Mouse (Mus musculus): ENCODE results near the gene 2300002M23Rik. TPM values are rescaled to one million over a fixed set of nuclear protein-coding genes. Genes with fewer than 3 reads are reported as not detected.

The 2300002M23Rik gene
- polyA plus RNA-seq, 1 experiment from 2014 or later = not detected

DNA sequence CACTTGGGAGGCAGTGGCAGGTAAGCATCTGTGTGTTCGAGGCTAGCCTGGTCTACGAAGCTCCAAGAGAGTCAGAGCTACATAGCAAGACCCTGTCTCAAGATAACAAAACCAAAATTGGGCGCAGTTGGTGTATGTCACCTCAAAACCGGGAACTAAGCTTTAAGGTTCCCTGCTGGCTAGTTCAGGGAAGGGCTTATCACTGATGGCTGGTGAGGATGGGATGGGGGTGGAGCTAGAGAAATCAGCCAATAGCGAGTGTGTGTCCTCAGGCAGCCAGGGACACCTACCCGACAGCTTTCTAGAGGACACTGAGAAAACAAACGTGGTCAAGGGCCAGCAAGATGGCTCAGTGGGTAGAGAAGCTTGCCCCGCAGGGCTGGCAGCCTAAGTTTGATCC, 9.0 kb upstream of the 2300002M23Rik start:
- H3K36me3 ChIP-seq (replicated peaks) = no peaks in the 10 kb centered on the region
- WGBS = 61% methylated on average over 8 of the region's 8 CpGs
- H3K9me3 ChIP-seq = 0 out of 2 replicates have a peak, but pooled peaks cover 2% of the 10 kb centered on the region
- DNase-seq (ENCODE audit: low spot score) = no peak
- H3K27ac ChIP-seq (replicated peaks) = no peak overlapping the region
- no peaks in the 10 kb centered on the region for H3K27me3 ChIP-seq (replicated peaks; ENCODE audit: low read depth, poor library complexity, severe bottlenecking)
- H3K4me1 ChIP-seq = no peaks in the 10 kb centered on the region
- H3K4me3 ChIP-seq = no peak overlapping the region

DNA sequence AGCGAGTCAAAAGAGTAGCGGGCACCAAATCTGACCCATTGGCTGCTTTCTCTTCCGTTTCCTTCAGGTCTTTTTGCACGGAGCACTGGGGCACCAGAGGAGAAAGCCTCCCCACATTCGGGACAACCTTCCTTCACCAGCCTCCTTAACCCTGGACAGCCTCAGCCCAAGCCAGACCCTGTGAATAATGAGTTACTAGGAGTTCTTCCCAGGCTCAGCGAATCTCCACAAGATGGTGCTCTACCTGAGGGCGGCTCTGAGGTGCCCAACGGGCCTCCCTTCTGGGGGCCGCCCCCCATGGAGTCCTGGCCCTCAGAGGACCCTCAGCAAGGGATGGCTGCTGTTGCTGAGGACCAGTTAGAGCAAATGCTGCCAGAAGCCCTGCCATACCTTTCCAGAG, 517 bp downstream of the 2300002M23Rik start:
- Histone ChIP-seq H3K4me1 (peaks cover 18% of the 10 kb centered on the region), H3K27me3 (replicated peaks; ENCODE audit: low read depth, poor library complexity, severe bottlenecking) (peaks cover 56% of the 10 kb centered on the region), H3K4me3 (peak overlapping the region; percentile 18; the same call in 1 of the 2 replicates), H3K36me3 (replicated peaks) (no peaks in the 10 kb centered on the region), H3K27ac (replicated peaks) (no peak overlapping the region), H3K9me3 (0 out of 2 replicates have a peak, but pooled peaks cover 2% of the 10 kb centered on the region)
- DNase-seq (ENCODE audit: low spot score) = no peak
- 21% methylated on average over 9 of the region's 9 CpGs for WGBS

DNA sequence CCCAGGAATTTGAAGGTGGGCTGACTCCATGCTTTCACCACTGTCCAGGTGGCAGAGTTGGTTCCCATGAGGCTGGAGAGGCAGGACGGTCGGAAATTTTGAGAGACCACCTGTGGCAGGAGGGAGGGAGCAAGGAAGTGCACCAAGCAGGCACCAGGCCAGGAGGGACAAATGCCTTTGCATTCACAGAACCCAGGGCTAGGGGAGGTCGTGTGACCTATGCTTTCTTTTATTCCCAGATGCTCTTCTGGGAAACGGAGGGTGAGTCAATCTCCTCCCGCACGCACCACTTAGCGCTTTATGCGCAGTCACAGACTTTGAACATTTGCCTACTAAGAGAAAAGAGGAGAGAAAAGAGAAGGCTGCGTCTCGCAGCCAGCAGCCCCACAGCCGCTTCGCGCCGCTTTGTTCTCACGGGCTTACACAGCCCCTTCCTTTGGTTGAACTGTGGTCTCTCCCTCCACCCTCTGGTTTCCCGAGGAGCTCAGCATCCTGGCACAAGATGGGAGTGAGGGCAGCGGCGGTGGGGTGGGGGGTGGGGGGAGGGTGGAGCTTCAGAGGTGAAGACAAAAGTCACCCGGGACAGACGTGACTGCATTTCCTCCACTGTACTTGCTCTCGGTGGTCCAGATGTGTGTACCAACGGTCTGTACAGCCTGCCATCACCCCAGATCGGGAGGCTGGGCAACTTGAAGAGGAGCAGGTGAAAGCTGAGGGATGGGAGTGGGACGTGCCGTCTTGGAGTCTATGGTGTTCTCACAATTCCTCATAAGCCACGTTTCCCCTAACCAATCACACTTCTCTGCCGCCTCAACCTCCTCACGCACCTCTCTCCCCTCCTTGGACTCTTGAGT, 2.1 kb downstream of the 2300002M23Rik start:
- 3% methylated on average over 28 of the region's 28 CpGs for WGBS
- Histone ChIP-seq H3K4me3 (peak overlapping the region; percentile 48), H3K9me3 (0 out of 2 replicates have a peak, but pooled peaks cover 2% of the 10 kb centered on the region), H3K27ac (replicated peaks) (no peak overlapping the region; the same call in 1 of the 2 replicates), H3K4me1 (peaks cover 18% of the 10 kb centered on the region), H3K36me3 (replicated peaks) (no peaks in the 10 kb centered on the region), H3K27me3 (replicated peaks; ENCODE audit: low read depth, poor library complexity, severe bottlenecking) (peaks cover 56% of the 10 kb centered on the region)
- DNase-seq (ENCODE audit: low spot score) = peak; percentile 42

DNA sequence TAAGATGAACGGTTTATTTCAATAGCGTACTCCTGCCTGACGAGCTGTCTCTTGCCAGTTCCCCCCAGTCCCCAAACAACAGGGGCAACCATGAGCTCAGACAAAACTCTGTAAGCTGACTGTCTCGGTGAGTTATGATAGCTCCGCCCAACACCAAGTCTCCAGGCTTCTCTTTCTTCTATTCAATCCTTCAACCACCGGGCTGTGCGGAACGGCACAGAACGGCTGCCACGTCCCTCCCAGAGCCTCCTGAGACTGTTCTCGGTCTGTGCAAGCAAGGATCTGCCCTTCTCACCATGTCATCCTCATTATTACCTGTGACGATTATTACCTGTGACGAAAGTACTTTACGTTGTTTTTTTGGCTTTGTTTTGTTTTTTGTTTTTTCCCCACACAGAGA, 3.6 kb downstream of the 2300002M23Rik start:
- H3K27me3 ChIP-seq (replicated peaks; ENCODE audit: low read depth, poor library complexity, severe bottlenecking) = peaks cover 64% of the 10 kb centered on the region
- DNase-seq (ENCODE audit: low spot score) = no peak
- 83% methylated on average over 14 of the region's 14 CpGs for WGBS

DNA sequence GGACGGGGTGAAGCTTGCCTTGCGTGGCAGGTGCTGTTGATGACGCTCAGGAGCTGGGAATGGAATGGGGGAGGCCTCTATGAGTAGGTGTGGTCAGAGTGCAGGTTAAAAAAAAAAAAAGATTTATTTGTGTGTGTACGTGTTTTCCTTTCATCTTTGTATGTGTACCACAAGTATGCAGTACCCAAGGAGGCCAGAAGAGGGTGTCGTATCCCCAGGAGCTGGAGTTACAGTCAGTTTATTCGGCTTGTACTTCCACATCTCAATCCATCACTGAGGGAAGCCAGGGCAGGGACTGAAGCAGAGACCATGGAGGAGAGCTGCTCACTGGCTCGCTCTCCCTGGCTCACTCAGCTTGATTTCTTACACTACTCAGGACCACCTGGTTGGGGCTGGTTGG, 4.2 kb downstream of the 2300002M23Rik start:
- peaks cover 62% of the 10 kb centered on the region for H3K27me3 ChIP-seq (replicated peaks; ENCODE audit: low read depth, poor library complexity, severe bottlenecking)
- no peak for DNase-seq (ENCODE audit: low spot score)
- no peak overlapping the region for H3K4me3 ChIP-seq
- 0 out of 2 replicates have a peak, but pooled peaks cover 2% of the 10 kb centered on the region for H3K9me3 ChIP-seq
- 93% methylated on average over 7 of the region's 7 CpGs for WGBS
- no peaks in the 10 kb centered on the region for H3K36me3 ChIP-seq (replicated peaks)
- no peak overlapping the region for H3K27ac ChIP-seq (replicated peaks)
- H3K4me1 ChIP-seq = peaks cover 18% of the 10 kb centered on the region

More for the DNA sequence above, 3.6 kb downstream of the 2300002M23Rik start:
- no peak overlapping the region for H3K27ac ChIP-seq (replicated peaks)
- no peaks in the 10 kb centered on the region for H3K36me3 ChIP-seq (replicated peaks)
- H3K9me3 ChIP-seq = 0 out of 2 replicates have a peak, but pooled peaks cover 2% of the 10 kb centered on the region
- peaks cover 18% of the 10 kb centered on the region for H3K4me1 ChIP-seq
- no peak overlapping the region for H3K4me3 ChIP-seq

DNA sequence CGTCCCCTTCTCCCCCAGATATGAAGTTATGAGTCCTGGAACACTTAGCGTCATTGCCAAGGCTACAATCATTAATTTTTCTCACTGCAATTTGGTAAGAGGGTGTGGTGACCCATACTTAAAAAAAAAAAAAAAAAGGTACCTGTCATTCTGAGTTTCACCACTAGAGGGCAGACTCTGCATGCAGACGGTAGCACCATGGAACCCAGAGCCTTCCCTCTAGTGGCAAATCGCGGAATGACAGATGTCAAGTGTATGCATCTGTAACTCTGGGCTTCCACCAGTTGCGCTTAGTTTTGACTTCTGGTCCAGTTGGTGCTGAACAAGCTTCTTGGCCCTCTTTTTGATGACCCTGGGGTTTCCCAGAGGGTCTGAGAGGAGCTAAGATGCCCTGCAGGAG, 11.0 kb downstream of the 2300002M23Rik start:
- 17% methylated on average over 6 of the region's 6 CpGs for WGBS
- Histone ChIP-seq H3K9me3 (no peaks in the 10 kb centered on the region), H3K27ac (replicated peaks) (no peak overlapping the region), H3K4me1 (no peaks in the 10 kb centered on the region), H3K27me3 (replicated peaks; ENCODE audit: low read depth, poor library complexity, severe bottlenecking) (peaks cover 13% of the 10 kb centered on the region), H3K4me3 (no peak overlapping the region), H3K36me3 (replicated peaks) (no peaks in the 10 kb centered on the region)
- peak; percentile 84 for DNase-seq (ENCODE audit: low spot score)

DNA sequence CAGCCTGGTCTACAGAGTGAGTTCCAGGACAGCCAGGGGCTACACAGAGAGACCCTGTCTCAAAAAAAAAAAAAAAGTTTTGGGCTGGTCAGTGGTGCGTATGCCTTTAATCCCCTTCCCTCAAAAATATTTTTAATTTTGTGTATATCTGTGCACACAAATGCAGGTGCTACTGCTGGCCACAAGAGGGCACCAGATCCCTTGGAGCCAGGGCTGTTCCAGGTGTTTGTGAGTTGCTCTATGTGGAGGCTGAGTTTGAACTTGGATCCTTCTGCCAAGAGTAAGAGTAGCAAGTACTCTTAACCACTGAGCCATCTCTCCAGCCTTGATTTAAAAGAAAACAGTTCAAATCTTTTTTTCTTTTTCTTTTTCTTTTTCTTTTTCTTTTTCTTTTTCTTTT, 15.7 kb downstream of the 2300002M23Rik start:
- WGBS = 96% methylated on average over 1 of the region's 1 CpGs
- Histone ChIP-seq H3K27ac (replicated peaks) (no peak overlapping the region), H3K36me3 (replicated peaks) (no peaks in the 10 kb centered on the region), H3K27me3 (replicated peaks; ENCODE audit: low read depth, poor library complexity, severe bottlenecking) (no peaks in the 10 kb centered on the region), H3K4me1 (peaks cover 4% of the 10 kb centered on the region; the same call in 1 of the 2 replicates), H3K4me3 (no peak overlapping the region), H3K9me3 (0 out of 2 replicates have a peak, but pooled peaks cover 2% of the 10 kb centered on the region)
- DNase-seq (ENCODE audit: low spot score) = no peak

DNA sequence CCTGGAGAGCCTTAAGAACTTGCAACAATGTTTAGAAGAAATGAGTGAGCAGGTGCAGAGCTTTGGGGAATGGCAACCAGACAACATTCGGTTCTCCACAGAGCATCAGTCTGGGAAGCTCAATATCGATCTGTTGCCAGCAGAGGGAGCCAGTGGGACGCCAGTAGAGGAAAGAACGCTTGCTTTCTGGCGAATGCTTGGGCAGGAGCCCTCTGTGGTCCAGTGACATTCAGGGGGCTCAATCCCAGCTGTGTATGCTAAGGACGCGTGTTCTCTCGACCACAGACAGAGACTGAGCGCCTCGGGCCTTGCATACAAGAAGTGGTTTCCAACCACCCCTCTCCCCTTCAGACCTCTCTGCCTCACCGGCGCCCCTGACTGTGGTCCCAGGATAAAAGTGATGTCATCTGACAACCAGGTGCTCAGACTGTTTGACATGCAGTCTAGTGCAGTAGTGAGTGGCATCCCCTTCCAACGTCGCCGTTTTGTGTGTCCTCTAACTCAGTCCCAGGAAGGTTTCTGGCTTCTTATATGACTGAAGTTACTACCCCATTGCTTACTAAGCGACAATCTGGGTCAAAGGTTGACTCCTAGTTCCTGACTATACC, 17.2 kb downstream of the 2300002M23Rik start:
- no peaks in the 10 kb centered on the region for H3K36me3 ChIP-seq (replicated peaks)
- no peak overlapping the region for H3K4me3 ChIP-seq
- H3K4me1 ChIP-seq = peaks cover 4% of the 10 kb centered on the region; the same call in 1 of the 2 replicates
- DNase-seq (ENCODE audit: low spot score) = peak; percentile 80
- H3K27me3 ChIP-seq (replicated peaks; ENCODE audit: low read depth, poor library complexity, severe bottlenecking) = no peaks in the 10 kb centered on the region
- 0 out of 2 replicates have a peak, but pooled peaks cover 2% of the 10 kb centered on the region for H3K9me3 ChIP-seq
- no peak overlapping the region for H3K27ac ChIP-seq (replicated peaks)
- 17% methylated on average over 16 of the region's 16 CpGs for WGBS

DNA sequence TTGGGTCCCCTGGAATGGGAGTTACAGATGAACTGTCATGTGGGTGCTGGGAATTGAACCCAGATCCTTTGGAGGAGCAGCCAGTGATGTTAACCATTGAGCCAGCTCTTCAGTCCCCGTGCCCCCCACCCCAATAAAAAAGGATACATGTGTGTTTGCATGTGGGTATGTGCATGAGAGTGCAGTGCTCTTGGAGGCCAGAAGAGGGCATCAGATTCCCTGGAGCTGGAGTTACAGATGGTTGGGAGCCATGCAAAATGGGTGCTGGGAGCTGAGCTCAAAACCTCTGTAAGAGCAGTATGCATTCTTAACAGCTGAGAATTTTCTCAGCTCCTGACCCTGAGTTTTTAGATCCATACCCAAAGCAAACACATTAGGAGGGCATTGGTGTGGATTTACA, 20.0 kb downstream of the 2300002M23Rik start:
- 0 out of 2 replicates have a peak, but pooled peaks cover 2% of the 10 kb centered on the region for H3K9me3 ChIP-seq
- WGBS = 90% methylated on average over 1 of the region's 1 CpGs
- no peak for DNase-seq (ENCODE audit: low spot score)
- H3K36me3 ChIP-seq (replicated peaks) = no peaks in the 10 kb centered on the region
- H3K27ac ChIP-seq (replicated peaks) = no peak overlapping the region
- H3K4me1 ChIP-seq = peaks cover 4% of the 10 kb centered on the region; the same call in 1 of the 2 replicates
- H3K4me3 ChIP-seq = no peak overlapping the region
- no peaks in the 10 kb centered on the region for H3K27me3 ChIP-seq (replicated peaks; ENCODE audit: low read depth, poor library complexity, severe bottlenecking)

DNA sequence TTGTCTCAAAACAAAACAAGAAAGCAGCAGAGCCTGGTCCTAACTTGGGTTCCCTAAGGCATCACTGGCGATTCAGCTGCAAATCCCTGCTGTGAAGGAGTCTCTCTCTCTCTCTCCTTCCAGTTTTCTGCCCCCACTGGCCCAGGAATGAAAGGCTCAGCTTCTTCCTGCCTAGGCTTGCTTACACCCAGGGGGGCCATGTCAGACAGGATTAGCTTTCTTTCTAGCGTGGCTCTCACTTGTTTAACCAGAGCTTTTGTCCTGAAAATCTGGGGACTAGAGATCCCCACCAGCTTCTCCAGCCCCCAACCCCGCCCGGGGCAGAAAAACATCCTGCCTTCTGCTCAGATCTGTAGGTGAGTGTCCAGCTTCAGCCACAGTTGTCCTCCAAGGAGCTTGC, 21.1 kb downstream of the 2300002M23Rik start:
- Histone ChIP-seq H3K27ac (replicated peaks) (no peak overlapping the region), H3K4me1 (peaks cover 4% of the 10 kb centered on the region; the same call in 1 of the 2 replicates), H3K36me3 (replicated peaks) (no peaks in the 10 kb centered on the region), H3K27me3 (replicated peaks; ENCODE audit: low read depth, poor library complexity, severe bottlenecking) (no peaks in the 10 kb centered on the region), H3K9me3 (0 out of 2 replicates have a peak, but pooled peaks cover 2% of the 10 kb centered on the region), H3K4me3 (no peak overlapping the region)
- 8% methylated on average over 4 of the region's 4 CpGs for WGBS
- peak; percentile 41 for DNase-seq (ENCODE audit: low spot score)

DNA sequence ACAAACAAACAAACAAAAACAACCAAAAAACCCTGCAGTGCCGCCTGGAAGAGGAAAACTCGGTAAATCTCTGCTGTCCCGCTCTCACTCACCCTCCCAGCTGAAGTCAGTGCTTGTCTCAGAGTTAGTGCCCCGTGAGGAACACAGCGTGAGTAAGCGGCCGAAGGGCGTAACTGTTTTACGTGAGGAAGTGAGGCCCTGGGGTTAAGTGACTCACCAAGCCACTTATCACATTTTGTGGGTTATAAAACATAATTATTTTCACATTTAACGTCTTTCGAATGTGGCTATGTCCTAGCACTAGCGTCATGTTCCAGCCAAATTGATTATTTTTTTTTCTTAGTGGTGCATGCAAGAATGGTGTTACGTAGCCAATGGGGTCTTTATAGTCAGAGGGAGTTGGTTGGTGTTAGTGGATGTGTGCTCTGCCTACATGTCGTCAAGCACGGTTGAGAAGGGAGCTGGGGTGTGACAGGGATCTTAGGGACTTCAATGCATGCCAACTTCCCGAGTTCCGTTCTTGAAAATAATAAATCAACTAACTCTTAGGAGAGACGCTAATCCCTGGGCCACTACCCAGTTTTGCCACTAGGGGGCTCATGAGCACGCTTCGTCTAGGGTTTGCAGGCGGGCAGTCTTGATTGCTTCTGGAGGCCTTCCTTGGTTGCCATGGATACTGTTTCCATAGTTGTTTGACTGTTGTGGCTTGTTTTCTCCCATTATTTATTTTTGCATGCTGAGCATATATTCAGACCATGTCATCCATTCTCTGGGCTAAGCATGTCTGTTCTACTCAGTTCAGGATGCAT, 23.4 kb downstream of the 2300002M23Rik start:
- H3K27me3 ChIP-seq (replicated peaks; ENCODE audit: low read depth, poor library complexity, severe bottlenecking) = no peaks in the 10 kb centered on the region
- 0 out of 2 replicates have a peak, but pooled peaks cover 2% of the 10 kb centered on the region for H3K9me3 ChIP-seq
- 61% methylated on average over 21 of the region's 21 CpGs for WGBS
- H3K27ac ChIP-seq (replicated peaks) = no peak overlapping the region
- no peaks in the 10 kb centered on the region; the same call in 1 of the 2 replicates for H3K4me1 ChIP-seq
- H3K36me3 ChIP-seq (replicated peaks) = no peaks in the 10 kb centered on the region
- peak; percentile 83 for DNase-seq (ENCODE audit: low spot score)
- no peak overlapping the region for H3K4me3 ChIP-seq

DNA sequence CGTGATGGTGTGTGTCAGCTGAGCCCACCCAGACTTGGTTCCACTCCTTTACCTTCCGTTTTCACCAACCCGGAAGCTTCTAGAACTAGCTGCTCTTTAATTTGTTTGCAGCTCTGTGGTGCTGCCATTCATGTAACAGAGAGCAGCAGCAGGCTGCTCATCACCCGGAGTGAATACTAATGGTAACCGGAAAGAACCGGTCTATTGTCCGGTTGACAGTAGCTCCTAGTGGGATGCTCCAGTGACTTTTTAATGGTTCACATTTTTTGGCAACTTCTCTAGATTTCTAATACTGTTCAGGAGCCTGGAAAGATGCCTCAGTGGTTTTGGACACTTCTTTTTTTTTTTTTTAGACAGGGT, 23.9 kb downstream of the 2300002M23Rik start:
- Histone ChIP-seq H3K27me3 (replicated peaks; ENCODE audit: low read depth, poor library complexity, severe bottlenecking) (no peaks in the 10 kb centered on the region), H3K9me3 (0 out of 2 replicates have a peak, but pooled peaks cover 2% of the 10 kb centered on the region), H3K4me3 (no peak overlapping the region), H3K27ac (replicated peaks) (no peak overlapping the region), H3K4me1 (no peaks in the 10 kb centered on the region), H3K36me3 (replicated peaks) (no peaks in the 10 kb centered on the region)
- 97% methylated on average over 7 of the region's 7 CpGs for WGBS
- DNase-seq (ENCODE audit: low spot score) = no peak
